Mouse (Mus musculus): ENCODE measurements around the gene Dus1l. TPM values are rescaled to one million over a fixed set of nuclear protein-coding genes. Genes with fewer than 3 reads are reported as not detected.
"Not testable (repeated sequence)": the region's sequence is repeated elsewhere in the genome, so short reads cannot be mapped to it uniquely, and the experiment has no call there.

The Dus1l gene
- polyA plus RNA-seq, 1 experiment from 2014 or later = 48.6 TPM

DNA sequence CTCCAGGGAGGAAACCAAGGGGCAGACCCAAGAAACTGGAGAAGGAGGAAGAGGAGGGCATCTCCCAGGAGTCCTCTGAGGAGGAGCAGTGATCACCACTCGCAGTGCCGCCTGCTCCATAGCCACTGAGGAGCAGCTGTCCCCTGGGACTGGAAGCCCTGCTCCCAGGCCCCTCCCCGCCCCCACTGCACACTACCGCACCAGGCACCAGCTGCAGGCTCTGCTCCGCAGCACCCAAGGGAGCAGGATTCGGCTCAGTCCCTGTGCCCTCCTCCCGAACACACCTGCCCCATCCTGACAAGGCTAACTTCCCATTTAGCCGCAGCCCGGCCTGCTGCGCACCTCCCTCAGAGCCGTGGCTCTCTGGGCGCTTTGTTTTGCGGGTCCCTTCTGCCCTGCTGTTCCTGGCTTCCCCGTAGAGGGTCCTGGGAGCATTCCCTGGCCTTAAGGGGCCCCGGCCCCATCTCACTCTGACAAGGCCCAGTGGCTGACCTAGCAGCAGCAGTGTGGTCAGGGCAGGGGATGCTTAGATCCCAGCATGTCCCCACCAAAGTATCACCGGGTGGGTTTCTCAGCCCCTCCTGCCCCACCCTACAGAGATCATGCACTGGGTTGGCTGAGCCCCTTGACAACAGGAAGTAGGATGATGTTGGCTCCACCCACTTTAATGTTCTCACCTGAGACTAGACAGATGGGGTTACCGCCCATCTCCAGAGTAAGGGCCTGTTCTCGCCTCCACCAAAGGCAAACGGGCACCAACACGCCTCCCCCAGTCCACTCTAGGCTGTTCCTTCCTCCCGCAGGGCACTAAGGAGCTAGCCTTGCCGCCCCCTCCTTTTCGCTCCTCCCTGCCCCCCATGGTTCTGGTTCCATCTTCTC lies 32.8 kb downstream of the Dus1l start:
- H3K4me1 ChIP-seq (replicated peaks); H3K27me3 ChIP-seq; H3K4me3 ChIP-seq; H3K36me3 ChIP-seq; H3K27ac ChIP-seq (replicated peaks); H3K9me3 ChIP-seq; H3K9ac ChIP-seq: not testable (repeated sequence)
- H3K4me2 ChIP-seq = peak overlapping the region; percentile 19; the same call in 1 of the 2 replicates
- WGBS = 28% methylated on average over 4 of the region's 23 CpGs
- ATAC-seq (ENCODE audit: low FRiP score, low read depth) = peak; percentile 48; the same call in 1 of the 2 replicates

DNA sequence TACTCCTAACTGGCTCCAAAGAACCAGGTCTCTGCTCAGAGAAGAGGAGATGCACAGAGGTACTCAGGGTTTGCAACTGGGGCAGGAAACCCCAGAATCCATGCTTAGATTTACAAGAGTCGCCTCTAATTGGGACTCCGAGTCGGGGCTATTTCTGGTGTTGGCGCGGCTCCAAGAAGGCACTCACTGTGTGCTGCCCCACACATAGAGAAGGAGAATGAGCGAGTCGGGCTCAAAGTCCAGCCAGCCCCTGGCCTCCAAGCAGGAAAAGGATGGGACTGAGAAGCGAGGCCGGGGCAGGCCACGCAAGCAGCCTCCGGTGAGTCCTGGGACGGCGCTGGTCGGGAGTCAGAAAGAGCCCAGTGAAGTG lies 33.5 kb downstream of the Dus1l start, which contains the start of gene Hmga1b:
Hmga1b (plus strand) TSS at position 123 of the 370 bp plus-strand sequence.
- H3K27ac ChIP-seq (replicated peaks); H3K27me3 ChIP-seq; H3K9me3 ChIP-seq; H3K4me3 ChIP-seq; H3K4me1 ChIP-seq (replicated peaks); ATAC-seq (ENCODE audit: low FRiP score, low read depth); H3K9ac ChIP-seq; H3K36me3 ChIP-seq: not testable (repeated sequence)
- peak within 1 kb of the TSS; percentile 19; the same call in 1 of the 2 replicates for H3K4me2 ChIP-seq
- 25% methylated on average over 14 of the region's 14 CpGs for WGBS

DNA sequence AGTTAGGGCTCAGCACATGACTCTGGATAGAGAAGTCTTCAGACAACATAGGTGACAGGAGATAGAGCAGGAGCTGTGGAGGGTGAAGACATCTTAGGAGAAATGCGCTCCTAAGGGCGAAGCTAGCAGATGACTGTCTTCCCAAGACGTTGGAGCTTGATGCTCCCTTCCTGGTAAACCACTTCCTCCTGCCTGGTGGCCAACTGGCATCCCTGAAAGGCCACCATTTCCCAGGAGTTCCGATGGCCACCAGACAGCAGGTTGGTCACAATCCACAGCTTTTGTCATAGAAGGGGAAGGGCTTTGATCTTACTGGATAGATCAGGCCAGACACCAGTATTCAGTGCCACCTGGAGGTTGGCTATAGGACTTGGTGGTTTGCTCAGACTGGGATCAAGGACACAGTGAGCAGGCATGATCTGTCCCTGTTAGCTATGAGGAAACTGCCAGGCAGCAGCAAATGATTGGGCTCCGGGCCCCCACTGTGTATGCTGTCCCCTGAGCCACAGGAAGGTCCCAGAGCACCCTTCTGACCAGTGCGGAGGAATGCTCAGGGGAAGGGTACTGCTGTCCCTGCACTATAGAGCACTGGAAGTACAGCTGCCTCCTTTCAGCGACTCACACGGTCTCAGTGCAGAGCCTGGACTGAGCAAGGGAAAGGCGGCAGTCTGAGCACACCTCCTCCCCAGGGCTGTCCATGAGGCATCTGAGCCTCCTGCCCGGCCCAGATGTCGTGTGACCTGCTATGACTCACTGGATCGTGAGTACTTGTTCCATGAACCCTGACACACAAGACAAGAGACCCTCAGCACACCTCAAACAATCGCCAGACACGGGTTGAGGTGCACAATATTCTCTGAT lies 34.2 kb downstream of the Dus1l start:
- WGBS = 74% methylated on average over 14 of the region's 14 CpGs
- no peak overlapping the region for H3K9ac ChIP-seq

DNA sequence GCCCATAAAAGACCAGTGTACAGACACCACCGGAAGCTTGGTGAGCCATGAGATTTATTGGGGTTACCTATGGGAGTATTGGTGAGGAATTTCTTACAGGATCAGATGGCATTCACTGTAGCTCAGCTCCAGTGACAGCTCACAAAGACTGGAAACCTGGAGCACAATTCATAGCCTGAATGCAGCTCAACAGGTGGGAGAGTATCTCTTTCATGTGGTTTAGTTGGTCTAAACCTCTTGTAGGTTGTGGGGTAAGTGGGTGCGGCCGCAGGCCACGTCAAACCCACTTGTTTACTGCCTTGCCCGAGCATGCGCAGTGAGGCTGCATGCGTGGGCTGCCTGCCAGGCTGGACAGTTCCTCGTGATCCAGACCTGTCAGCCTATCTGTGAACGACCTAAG lies 36.0 kb downstream of the Dus1l start:
- Histone ChIP-seq H3K27me3 (peaks cover 4% of the 10 kb centered on the region; the same call in 1 of the 2 replicates), H3K9me3 (peaks cover 6% of the 10 kb centered on the region; the same call in 1 of the 2 replicates), H3K36me3 (no peaks in the 10 kb centered on the region), H3K9ac (no peak overlapping the region), H3K27ac (replicated peaks) (no peak overlapping the region), H3K4me3 (no peak overlapping the region), H3K4me2 (no peak overlapping the region), H3K4me1 (replicated peaks) (no peaks in the 10 kb centered on the region)
- no peak for ATAC-seq (ENCODE audit: low FRiP score, low read depth)
- 95% methylated on average over 9 of the region's 9 CpGs for WGBS

More for the DNA sequence above, 34.2 kb downstream of the Dus1l start:
- no peak overlapping the region for H3K4me2 ChIP-seq
- no peak for ATAC-seq (ENCODE audit: low FRiP score, low read depth)
- no peaks in the 10 kb centered on the region for H3K4me1 ChIP-seq (replicated peaks)
- no peaks in the 10 kb centered on the region for H3K36me3 ChIP-seq
- peaks cover 6% of the 10 kb centered on the region; the same call in 1 of the 2 replicates for H3K9me3 ChIP-seq
- peaks cover 4% of the 10 kb centered on the region; the same call in 1 of the 2 replicates for H3K27me3 ChIP-seq
- H3K4me3 ChIP-seq = no peak overlapping the region
- no peak overlapping the region for H3K27ac ChIP-seq (replicated peaks)

DNA sequence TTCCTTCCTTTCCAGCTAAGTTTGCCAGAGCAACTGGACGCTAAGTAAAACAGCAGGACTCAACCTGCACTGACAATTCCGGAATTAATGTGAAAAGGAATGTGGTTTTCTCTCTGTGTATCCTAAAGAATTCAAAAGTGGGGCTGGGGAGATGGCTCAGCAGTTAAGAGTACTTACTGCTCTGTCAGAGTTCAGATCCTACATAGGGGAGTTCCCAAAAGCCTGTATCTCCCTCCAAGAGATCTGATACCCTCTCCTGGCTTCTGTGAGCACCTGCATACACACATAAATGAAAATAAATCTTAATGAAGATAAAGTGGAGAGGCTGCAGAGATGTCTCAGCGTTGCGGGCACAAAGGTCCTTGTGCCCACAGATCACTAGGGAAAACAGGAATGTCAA lies 44.6 kb downstream of the Dus1l start:
- Histone ChIP-seq H3K9ac (no peak overlapping the region), H3K36me3 (no peaks in the 10 kb centered on the region), H3K4me2 (no peak overlapping the region), H3K4me1 (replicated peaks) (no peaks in the 10 kb centered on the region), H3K27ac (replicated peaks) (no peak overlapping the region), H3K9me3 (no peaks in the 10 kb centered on the region), H3K27me3 (no peaks in the 10 kb centered on the region), H3K4me3 (no peak overlapping the region)
- ATAC-seq (ENCODE audit: low FRiP score, low read depth) = no peak
- 70% methylated on average over 4 of the region's 4 CpGs for WGBS

DNA sequence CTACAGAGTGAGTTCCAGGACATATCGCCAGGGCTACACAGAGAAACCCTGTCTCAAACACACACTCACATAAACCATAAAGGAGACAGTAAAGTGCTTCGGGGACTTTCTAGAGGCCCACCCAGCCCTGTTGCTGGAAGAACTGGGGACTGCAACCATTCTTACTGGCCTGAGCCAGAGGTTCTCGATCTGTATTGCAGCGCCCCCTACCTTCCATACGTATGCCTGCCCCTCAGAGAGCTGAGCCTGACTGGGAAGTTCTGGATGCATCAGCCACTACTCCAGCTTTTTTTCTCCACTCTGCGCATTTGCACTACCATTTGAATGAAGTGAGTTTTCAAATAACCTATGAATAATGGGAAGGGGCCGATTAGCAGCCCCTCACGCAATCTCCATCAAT lies 46.8 kb downstream of the Dus1l start:
- Histone ChIP-seq H3K27ac (replicated peaks) (no peak overlapping the region), H3K9ac (no peak overlapping the region), H3K4me2 (no peak overlapping the region), H3K36me3 (no peaks in the 10 kb centered on the region), H3K9me3 (no peaks in the 10 kb centered on the region), H3K4me3 (no peak overlapping the region), H3K4me1 (replicated peaks) (no peaks in the 10 kb centered on the region), H3K27me3 (no peaks in the 10 kb centered on the region)
- 61% methylated on average over 8 of the region's 8 CpGs for WGBS
- no peak for ATAC-seq (ENCODE audit: low FRiP score, low read depth)

DNA sequence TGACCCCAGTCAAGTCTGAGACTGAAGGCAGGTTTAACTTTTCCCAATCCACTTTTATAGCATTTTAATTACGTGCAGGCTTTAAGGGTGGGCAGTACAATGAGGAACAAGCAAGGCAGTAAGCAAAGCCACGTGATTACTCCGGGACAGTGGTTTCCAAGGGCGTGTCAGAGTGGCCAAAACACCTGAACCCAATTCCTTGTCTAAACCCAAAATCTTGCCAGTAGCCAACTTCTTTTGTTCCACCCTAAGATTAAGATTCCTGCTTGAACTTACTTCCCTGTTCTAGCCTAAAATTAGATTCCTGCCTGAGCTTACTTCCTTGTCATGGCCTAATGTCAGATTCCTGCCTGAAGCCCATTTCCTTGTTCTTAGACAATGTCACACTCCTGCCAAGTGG lies 48.2 kb downstream of the Dus1l start:
- no peaks in the 10 kb centered on the region for H3K36me3 ChIP-seq
- no peak for ATAC-seq (ENCODE audit: low FRiP score, low read depth)
- H3K27ac ChIP-seq (replicated peaks) = no peak overlapping the region
- no peak overlapping the region for H3K4me2 ChIP-seq
- no peaks in the 10 kb centered on the region for H3K4me1 ChIP-seq (replicated peaks)
- H3K9ac ChIP-seq = no peak overlapping the region
- WGBS = 81% methylated on average over 4 of the region's 4 CpGs
- no peaks in the 10 kb centered on the region for H3K9me3 ChIP-seq
- no peak overlapping the region for H3K4me3 ChIP-seq
- no peaks in the 10 kb centered on the region for H3K27me3 ChIP-seq

DNA sequence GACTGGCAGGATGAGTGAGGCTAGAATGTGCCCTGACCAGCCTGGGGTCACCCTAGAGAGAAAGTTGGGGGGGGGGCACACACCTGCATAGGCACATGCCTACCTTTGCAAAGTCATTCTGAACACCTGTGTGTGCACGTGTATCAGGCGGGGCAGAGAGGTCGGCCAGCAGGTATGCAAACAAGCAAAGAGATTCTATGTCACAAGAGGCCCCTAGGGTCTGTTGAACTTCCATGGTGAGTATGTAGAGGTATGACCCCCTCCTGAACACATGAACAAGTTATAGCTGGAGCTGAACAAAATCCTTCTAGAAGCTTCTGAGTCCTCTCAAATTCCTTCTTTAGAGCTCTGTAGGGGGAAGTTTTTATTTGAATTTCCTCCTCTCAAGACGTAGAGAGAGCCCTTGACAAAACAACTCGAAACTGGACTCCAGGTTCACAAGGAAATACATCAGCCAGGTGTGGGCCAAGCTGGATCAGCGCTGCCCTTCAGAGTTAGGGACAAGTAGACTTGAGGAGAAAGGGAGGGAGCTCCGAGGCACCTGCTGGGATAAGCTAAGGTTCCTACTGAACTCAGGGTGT lies 52.0 kb downstream of the Dus1l start:
- no peak for ATAC-seq (ENCODE audit: low FRiP score, low read depth)
- Histone ChIP-seq H3K27me3 (no peaks in the 10 kb centered on the region), H3K9me3 (no peaks in the 10 kb centered on the region), H3K4me1 (replicated peaks) (no peaks in the 10 kb centered on the region), H3K9ac (no peak overlapping the region), H3K4me2 (no peak overlapping the region), H3K36me3 (no peaks in the 10 kb centered on the region), H3K4me3 (no peak overlapping the region), H3K27ac (replicated peaks) (no peak overlapping the region)
- WGBS = 79% methylated on average over 7 of the region's 7 CpGs

DNA sequence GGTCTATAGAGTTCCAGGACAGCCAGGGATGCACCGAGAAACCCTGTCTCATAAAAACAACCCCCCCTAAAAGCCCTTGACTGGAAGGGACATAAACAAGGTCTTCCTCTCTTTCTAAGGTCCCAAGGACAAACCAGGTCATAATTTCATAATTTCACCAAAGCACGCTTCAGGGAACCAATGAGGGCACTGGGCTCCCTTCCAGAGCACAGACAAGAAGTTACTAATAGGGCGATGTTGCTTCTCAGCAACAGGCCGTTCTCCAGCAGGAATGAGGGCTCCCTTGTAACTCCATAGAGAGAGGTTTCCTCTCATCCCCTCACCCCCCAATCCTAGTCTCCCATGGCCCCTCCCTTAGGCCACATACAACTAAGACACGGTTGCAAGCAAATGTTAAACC lies 55.2 kb downstream of the Dus1l start:
- no peaks in the 10 kb centered on the region for H3K9me3 ChIP-seq
- no peak overlapping the region for H3K27ac ChIP-seq (replicated peaks)
- 93% methylated on average over 5 of the region's 5 CpGs for WGBS
- no peak for ATAC-seq (ENCODE audit: low FRiP score, low read depth)
- no peaks in the 10 kb centered on the region for H3K4me1 ChIP-seq (replicated peaks)
- no peaks in the 10 kb centered on the region for H3K36me3 ChIP-seq
- no peak overlapping the region for H3K4me3 ChIP-seq
- H3K4me2 ChIP-seq = no peak overlapping the region
- no peak overlapping the region for H3K9ac ChIP-seq
- H3K27me3 ChIP-seq = no peaks in the 10 kb centered on the region
